Mouse (Mus musculus) heart, adult 10 weeks (tissue): ENCODE results near the gene Eif2ak2. TPM values are rescaled to one million over a fixed set of nuclear protein-coding genes. Genes with fewer than 3 reads are reported as not detected.

Experiments
- polyA plus RNA-seq: library from polyadenylated mRNA; stranded (reverse); fragments of 350-450 nt; fragmentation: Illumina TruSeq; extraction: RNeasy Lipid Tissue Mini Kit (QIAGEN cat#74804); gene quantifications from one replicate; pipeline ENCODE4 v1.2.3, GENCODE M21; 2014; ENCODE audit warnings: low read depth, low replicate concordance

The Eif2ak2 gene
- polyA plus RNA-seq, result 8.4 TPM

GRCm38 (mm10) chr17:78882401-78883112, at the start of gene Eif2ak2:
Gene Eif2ak2 (minus strand): TSS chr17:78882573.

GRCm38 (mm10) chr17:78916369-78916813, 34.0 kb upstream of the Eif2ak2 start, which contains the start of gene Cebpzos:
Gene Cebpzos (plus strand): TSS chr17:78916500.

GRCm38 (mm10) chr17:78906892-78907291, 24.5 kb upstream of the Eif2ak2 start, which contains the start of gene Sult6b1:
Gene Sult6b1 (minus strand): TSS chr17:78906992.

GRCm38 (mm10) chr17:78834856-78835835, 47.2 kb downstream of the Eif2ak2 start, which contains the start of the genes Heatr5b and Gpatch11:
Gene Heatr5b (minus strand): TSS chr17:78835364.
Gene Gpatch11 (plus strand): TSS chr17:78835567.

Other genes starting within 250 kb of the Eif2ak2 start
- gene Strn, start 145.4 kb downstream of the Eif2ak2 start, polyA plus RNA-seq, result 16.6 TPM
- 42.6 TPM for gene Heatr5b, start 47.2 kb downstream of the Eif2ak2 start, polyA plus RNA-seq
- 25.4 TPM for gene Gpatch11, start 47.0 kb downstream of the Eif2ak2 start, polyA plus RNA-seq
- gene Sult6b1, start 24.4 kb upstream of the Eif2ak2 start, polyA plus RNA-seq, result not detected
- 93.7 TPM for gene Cebpzos, start 33.9 kb upstream of the Eif2ak2 start, polyA plus RNA-seq
- 20.6 TPM for gene Cebpz, start 54.5 kb upstream of the Eif2ak2 start, polyA plus RNA-seq
- 45.6 TPM for gene Ndufaf7, start 54.6 kb upstream of the Eif2ak2 start, polyA plus RNA-seq
- gene Prkd3, start 138.2 kb upstream of the Eif2ak2 start, polyA plus RNA-seq, result 15.8 TPM
- gene Qpct, start 169.3 kb upstream of the Eif2ak2 start, polyA plus RNA-seq, result 5.9 TPM